In genomic region chr9:40808061-40808906, GRCm38 (mm10) we compare ENCODE assay signal across 10 mouse cellular contexts. TPM values are rescaled to one million over a fixed set of nuclear protein-coding genes. Genes with fewer than 3 reads are reported as not detected.
DNase-seq lines count a peak whose midpoint lies in the region; ATAC-seq lines count a peak whose summit lies in the region.
"Had no signal": no experiment of that assay in that cellular context is flagged by ENCODE, and none has a peak within 500 bp of the region (broad histone marks: within the 10 kb centered on the region; RNA-seq: fewer than 3 reads in every experiment).

No protein-coding gene starts in this region.

- H3K4me2 ChIP-seq in kidney, embryonic 16.5 days (replicated peaks; ENCODE audit: low read depth, low read length) = no peak overlapping the region
- 0 out of 2 replicates have a peak overlapping the region, but pooled peaks have one; percentile 19 for H3K4me2 ChIP-seq in hindbrain, embryonic 13.5 days
- peak overlapping the region; percentile 3; the same call in 1 of the 2 replicates for H3K4me2 ChIP-seq in neural tube, embryonic 12.5 days (replicated peaks)

- H3K27me3 ChIP-seq in kidney, embryonic 16.5 days (ENCODE audit: insufficient read depth, low read length) = no peaks in the 10 kb centered on the region
- H3K27me3 ChIP-seq in hindbrain, embryonic 13.5 days = no peaks in the 10 kb centered on the region
- no peaks in the 10 kb centered on the region for H3K27me3 ChIP-seq in neural tube, embryonic 12.5 days (replicated peaks)
- H3K27me3 ChIP-seq: Patski had no signal

- H3K36me3 ChIP-seq in kidney, embryonic 16.5 days (ENCODE audit: insufficient read depth, low read length) = peaks cover 37% of the 10 kb centered on the region
- peaks cover 37% of the 10 kb centered on the region for H3K36me3 ChIP-seq in hindbrain, embryonic 13.5 days
- peaks cover 41% of the 10 kb centered on the region for H3K36me3 ChIP-seq in neural tube, embryonic 12.5 days

- WGBS in kidney, embryonic 16.5 days = 42% methylated on average over 16 of the region's 16 CpGs
- 13% methylated on average over 16 of the region's 16 CpGs for WGBS in hindbrain, embryonic 13.5 days
- WGBS in neural tube, embryonic 12.5 days = 13% methylated on average over 16 of the region's 16 CpGs

- no peak overlapping the region for H3K4me3 ChIP-seq in kidney, embryonic 16.5 days (ENCODE audit: low read length)
- no peak overlapping the region for H3K4me3 ChIP-seq in hindbrain, embryonic 13.5 days
- H3K4me3 ChIP-seq in neural tube, embryonic 12.5 days = no peak overlapping the region
- H3K4me3 ChIP-seq: erythroblast, embryonic 14.5 days had no signal

- peaks cover 38% of the 10 kb centered on the region for H3K4me1 ChIP-seq in kidney, embryonic 16.5 days (ENCODE audit: insufficient read depth, low read length)
- peaks cover 63% of the 10 kb centered on the region for H3K4me1 ChIP-seq in hindbrain, embryonic 13.5 days (replicated peaks)
- peaks cover 40% of the 10 kb centered on the region for H3K4me1 ChIP-seq in neural tube, embryonic 12.5 days

- H3K9me3 ChIP-seq in kidney, embryonic 16.5 days (ENCODE audit: low read length) = no peaks in the 10 kb centered on the region
- H3K9me3 ChIP-seq in hindbrain, embryonic 13.5 days = no peaks in the 10 kb centered on the region
- no peaks in the 10 kb centered on the region for H3K9me3 ChIP-seq in neural tube, embryonic 12.5 days

- no peak overlapping the region for H3K9ac ChIP-seq in kidney, embryonic 16.5 days (replicated peaks; ENCODE audit: low read length)
- peak overlapping the region; percentile 53 for H3K9ac ChIP-seq in hindbrain, embryonic 13.5 days
- no peak overlapping the region for H3K9ac ChIP-seq in neural tube, embryonic 12.5 days

- H3K27ac ChIP-seq in kidney, embryonic 16.5 days (ENCODE audit: low read length) = peak overlapping the region; percentile 39; the same call in 1 of the 2 replicates
- peak overlapping the region; percentile 80 for H3K27ac ChIP-seq in hindbrain, embryonic 13.5 days
- H3K27ac ChIP-seq in neural tube, embryonic 12.5 days = no peak overlapping the region; the same call in 1 of the 2 replicates

- no peak for DNase-seq in kidney, postnatal 4 days
- DNase-seq in embryo, embryonic 10.5 days (ENCODE audit: low spot score) = peak; percentile 39
- no peak for DNase-seq in frontal cortex, postnatal 25 days (ENCODE audit: low spot score in 2 of 2)
- no peak for DNase-seq in ovary, postnatal 14 days (ENCODE audit: low spot score)
- DNase-seq in spleen, postnatal 4 days (ENCODE audit: low spot score in 2 of 2) = no peak

- no peak for ATAC-seq in kidney, embryonic 16.5 days (ENCODE audit: low FRiP score, low TSS enrichment)
- ATAC-seq in hindbrain, embryonic 13.5 days (ENCODE audit: low FRiP score) = peak; percentile 59
- peak; percentile 38; the same call in 1 of the 2 replicates for ATAC-seq in neural tube, embryonic 12.5 days (ENCODE audit: low FRiP score, low read depth)

RNA-seq across cellular contexts. Expression of gene Hspa8, which starts 7.5 kb away (rescaled TPM):
- polyA plus RNA-seq in kidney, embryonic 16.5 days (2015; fragmentation: Nextera tagmentation; extraction: Ambion mirVana) = 2,859 and 3,187 TPM in 2 replicates
- polyA plus RNA-seq in hindbrain, embryonic 13.5 days (2015; fragmentation: Nextera tagmentation; extraction: Ambion mirVana) = 2,762 and 2,865 TPM in 2 replicates
- polyA plus RNA-seq in neural tube, embryonic 12.5 days (2016; fragmentation: Nextera tagmentation; extraction: Ambion mirVana) = 2,593 and 2,648 TPM in 2 replicates
